ENCODE assay signal across 10 mouse cellular contexts in the genomic region with DNA sequence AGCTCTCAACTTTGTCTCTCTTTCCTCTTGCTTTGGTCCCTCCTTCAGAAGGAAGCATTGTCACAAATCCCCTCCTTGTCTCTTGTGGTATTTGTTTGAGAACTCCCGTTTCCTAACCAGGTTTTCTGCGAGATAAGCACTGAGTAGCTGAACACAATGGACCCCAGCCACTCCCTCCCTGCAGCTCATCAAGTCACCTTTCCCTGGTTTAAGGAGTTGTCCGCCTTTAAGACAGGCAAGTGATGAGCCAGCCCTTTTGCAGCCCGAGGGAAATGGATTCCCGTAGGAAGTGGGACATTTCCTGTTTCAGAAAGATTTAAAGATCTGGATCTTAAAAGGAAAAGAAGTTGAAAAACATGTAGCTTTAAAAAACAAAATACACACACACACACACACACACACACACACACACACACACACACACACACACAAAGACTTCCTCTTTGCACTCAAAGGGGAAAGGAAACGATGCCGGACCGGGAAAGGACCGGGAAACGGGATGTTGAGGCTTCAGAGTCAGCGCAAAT. TPM values are rescaled to one million over a fixed set of nuclear protein-coding genes. Genes with fewer than 3 reads are reported as not detected.
DNase-seq lines count a peak whose midpoint lies in the region; ATAC-seq lines count a peak whose summit lies in the region.
"Had no signal": no experiment of that assay in that cellular context is flagged by ENCODE, and none has a peak within 500 bp of the region (broad histone marks: within the 10 kb centered on the region; RNA-seq: fewer than 3 reads in every experiment).

No protein-coding gene starts in this region.

- peak; percentile 47; the same call in 1 of the 2 replicates for ATAC-seq in megakaryocyte, adult 5-6 weeks (ENCODE audit: poor library complexity, severe bottlenecking)
- no peak for ATAC-seq in frontal cortex, adult (ENCODE audit: low TSS enrichment)
- ATAC-seq: CD4-positive, CD25-positive, alpha-beta regulatory T cell, adult 4 months; forebrain, embryonic 14.5 days had no signal

- H3K27me3 ChIP-seq in heart, embryonic 10.5 days (ENCODE audit: insufficient read depth, poor library complexity, severe bottlenecking): no peaks in the 10 kb centered on the region

- no peak overlapping the region for H3K4me3 ChIP-seq in heart, embryonic 10.5 days

- intact Hi-C loops in heart, postnatal 25 days (cut with DNase I): loop anchor here (2.0 to 10.0 kb wide), 3 partner anchors 143 to 335 kb away; partner anchors contain the start of gene Ube2l6

- H3K9me3 ChIP-seq in heart, embryonic 10.5 days: no peaks in the 10 kb centered on the region

- H3K27ac ChIP-seq in heart, embryonic 10.5 days: peak overlapping the region; percentile 69

- WGBS in heart, embryonic 10.5 days: 46% methylated on average over 11 of the region's 11 CpGs

- H3K4me1 ChIP-seq in heart, embryonic 10.5 days: peaks cover 22% of the 10 kb centered on the region

- DNase-seq in heart, adult 11 months: peak; percentile 96
- DNase-seq in heart, postnatal 25 days (ENCODE audit: low spot score): no peak
- no peak for DNase-seq in heart, embryonic 10.5 days (ENCODE audit: low spot score)
- DNase-seq in kidney, postnatal 36 days: peak; percentile 40 to 65
- DNase-seq in B cell, adult 2 months: no peak
- no peak for DNase-seq in right cerebral cortex, adult 2 months (ENCODE audit: low spot score in 2 of 2)

- peaks cover 13% of the 10 kb centered on the region; the same call in 1 of the 2 replicates for H3K36me3 ChIP-seq in heart, embryonic 10.5 days

RNA-seq across cellular contexts. Expression of gene Tfpi, which starts 16.9 kb away (rescaled TPM):
- 10 to 100 TPM; 51.3 to 57.6 TPM for total RNA-seq in heart, postnatal 25 days (2021)
- polyA plus RNA-seq in heart, embryonic 10.5 days (2016; fragmentation: Nextera tagmentation; extraction: Ambion mirVana): 56.5 and 68.8 TPM in 2 replicates
- total RNA-seq in megakaryocyte, adult 5-6 weeks (2015): 7.0 and 8.3 TPM in 2 replicates
- total RNA-seq in megakaryocyte, adult 5-6 weeks (2017): 7.5 and 8.4 TPM in 2 replicates

RNA-seq across cellular contexts. Expression of gene Calcrl, which starts 34.5 kb away (rescaled TPM):
- 10 to 100 TPM; 32.3 to 41.2 TPM for total RNA-seq in heart, postnatal 25 days (2021)
- 37.7 and 52.7 TPM in 2 replicates for polyA plus RNA-seq in heart, embryonic 10.5 days (2016; fragmentation: Nextera tagmentation; extraction: Ambion mirVana)
- total RNA-seq in megakaryocyte, adult 5-6 weeks (2015): 17.8 and 25.6 TPM in 2 replicates
- total RNA-seq in megakaryocyte, adult 5-6 weeks (2017): 49.4 and 66.0 TPM in 2 replicates

Comparison
In these comparisons a context has a peak if more than half of its experiments do, and no peak if none do; other contexts are left out.
1. DNase-seq: peak in heart, adult 11 months (single experiment) and kidney, postnatal 36 days (2 of 2); none in heart, postnatal 25 days (single experiment), heart, embryonic 10.5 days (single experiment), B cell, adult 2 months (0 of 2) and right cerebral cortex, adult 2 months (0 of 2).
2. RNA of gene Tfpi, which starts 16.9 kb away (total RNA-seq): 51.3 to 57.6 TPM in heart, postnatal 25 days; 7.0 to 8.4 TPM in megakaryocyte, adult 5-6 weeks; every median in the first group is over 4 times any median in the second.